Mouse (Mus musculus) heart, adult 8-10 months (tissue): ENCODE measurements around the gene Dvl2. TPM values are rescaled to one million over a fixed set of nuclear protein-coding genes. Genes with fewer than 3 reads are reported as not detected.

Experiments used
- DNase-seq: peaks from one replicate; pipeline ENCODE4 v3.0.0; 2022; ENCODE audit warnings: low spot score
- total RNA-seq, 4 experiments: library from RNA; stranded (reverse); gene quantifications; 2 replicates each; pipeline ENCODE4 v1.2.4; 2022

Gene Dvl2
- total RNA-seq, 4 experiments from 2014 or later = 4.0 to 6.4 (median 5.1) TPM

GRCm38 (mm10) chr11:69981141-69981762 lies 19.1 kb upstream of the Dvl2 start, which contains the start of gene Ctdnep1:
TSS of gene Ctdnep1 (plus strand) at chr11:69981156.
- DNase-seq = no peak

- no peak for DNase-seq
Observed at GRCm38 (mm10) chr11:69982225-69982624, 18.2 kb upstream of the Dvl2 start, which contains the start of gene Elp5. TSS of gene Elp5 (minus strand) at chr11:69982517.

- DNase-seq = peak; percentile 32
Observed at GRCm38 (mm10) chr11:69982877-69983276, 17.5 kb upstream of the Dvl2 start.

GRCm38 (mm10) chr11:69983377-69983776 lies 17.0 kb upstream of the Dvl2 start:
- peak; percentile 46 for DNase-seq

GRCm38 (mm10) chr11:69984431-69984830 lies 16.0 kb upstream of the Dvl2 start:
- no peak for DNase-seq

GRCm38 (mm10) chr11:69989949-69990348 lies 10.4 kb upstream of the Dvl2 start:
- no peak for DNase-seq

GRCm38 (mm10) chr11:69990850-69991691 lies 9.3 kb upstream of the Dvl2 start, which contains the start of gene Gabarap:
TSS of gene Gabarap (plus strand) at chr11:69991143.
- DNase-seq = peak; percentile 98

- DNase-seq = no peak
Observed at GRCm38 (mm10) chr11:69991711-69992110, 8.7 kb upstream of the Dvl2 start.

GRCm38 (mm10) chr11:69992396-69992795 lies 8.0 kb upstream of the Dvl2 start:
- DNase-seq = no peak

- no peak for DNase-seq
Observed at GRCm38 (mm10) chr11:69992932-69993331, 7.5 kb upstream of the Dvl2 start.

- DNase-seq = no peak
Observed at GRCm38 (mm10) chr11:69994401-69995090, 5.8 kb upstream of the Dvl2 start.

GRCm38 (mm10) chr11:69995391-69995960 lies 4.9 kb upstream of the Dvl2 start, which contains the start of gene Phf23:
TSS of gene Phf23 (plus strand) at chr11:69995777.
- DNase-seq = peak; percentile 99

- no peak for DNase-seq
Observed at GRCm38 (mm10) chr11:69996161-69997061, 4.0 kb upstream of the Dvl2 start.

- DNase-seq = peak; percentile 82
Observed at GRCm38 (mm10) chr11:69997070-69997509, 3.3 kb upstream of the Dvl2 start.

- no peak for DNase-seq
Observed at GRCm38 (mm10) chr11:69998567-69999491, 1.6 kb upstream of the Dvl2 start.

GRCm38 (mm10) chr11:69999666-70000065 lies 729 bp upstream of the Dvl2 start:
- DNase-seq = no peak

GRCm38 (mm10) chr11:70001159-70001558 lies 764 bp downstream of the Dvl2 start:
- DNase-seq = no peak

GRCm38 (mm10) chr11:70001865-70002264 lies 1.5 kb downstream of the Dvl2 start:
- no peak for DNase-seq

- no peak for DNase-seq
Observed at GRCm38 (mm10) chr11:70002471-70002870, 2.1 kb downstream of the Dvl2 start.
